Mouse (Mus musculus): Measurements from ENCODE around the gene Hoxb3.

The Hoxb3 gene

GRCm38 (mm10) chr11:96302381-96303150, 20.6 kb upstream of the Hoxb3 start:
- no peak for DNase-seq (ENCODE audit: low read depth)

GRCm38 (mm10) chr11:96303151-96304099, 19.7 kb upstream of the Hoxb3 start, which contains the start of gene Hoxb5:
Hoxb5 (plus strand) TSS chr11:96303336.
- peak; percentile 84 for DNase-seq (ENCODE audit: low read depth)

- DNase-seq (ENCODE audit: low read depth) = no peak
Observed at GRCm38 (mm10) chr11:96304381-96305195, 18.5 kb upstream of the Hoxb3 start.

GRCm38 (mm10) chr11:96305505-96306182, 17.5 kb upstream of the Hoxb3 start:
- no peak for DNase-seq (ENCODE audit: low read depth)

GRCm38 (mm10) chr11:96306183-96306907, 16.8 kb upstream of the Hoxb3 start:
- DNase-seq (ENCODE audit: low read depth) = no peak

GRCm38 (mm10) chr11:96306908-96307269, 16.2 kb upstream of the Hoxb3 start:
- DNase-seq (ENCODE audit: low read depth) = no peak

- no peak for DNase-seq (ENCODE audit: low read depth)
Observed at GRCm38 (mm10) chr11:96308763-96309162, 14.4 kb upstream of the Hoxb3 start.

GRCm38 (mm10) chr11:96309288-96309687, 13.8 kb upstream of the Hoxb3 start:
- DNase-seq (ENCODE audit: low read depth) = no peak

- no peak for DNase-seq (ENCODE audit: low read depth)
Observed at GRCm38 (mm10) chr11:96310183-96310938, 12.8 kb upstream of the Hoxb3 start.

- DNase-seq (ENCODE audit: low read depth) = no peak
Observed at GRCm38 (mm10) chr11:96311097-96311496, 12.0 kb upstream of the Hoxb3 start.

- peak; percentile 74 for DNase-seq (ENCODE audit: low read depth)
Observed at GRCm38 (mm10) chr11:96311520-96312417, 11.4 kb upstream of the Hoxb3 start.

- no peak for DNase-seq (ENCODE audit: low read depth)
Observed at GRCm38 (mm10) chr11:96313134-96313533, 10.0 kb upstream of the Hoxb3 start.

- DNase-seq (ENCODE audit: low read depth) = no peak
Observed at GRCm38 (mm10) chr11:96313806-96314428, 9.2 kb upstream of the Hoxb3 start.

GRCm38 (mm10) chr11:96314671-96315343, 8.3 kb upstream of the Hoxb3 start:
- DNase-seq (ENCODE audit: low read depth) = no peak

GRCm38 (mm10) chr11:96315344-96315681, 7.8 kb upstream of the Hoxb3 start:
- no peak for DNase-seq (ENCODE audit: low read depth)

- DNase-seq (ENCODE audit: low read depth) = no peak
Observed at GRCm38 (mm10) chr11:96316696-96317607, 6.2 kb upstream of the Hoxb3 start.

Data from naive thymus-derived CD4-positive, alpha-beta T cell, adult 2 months (primary cell).